Mouse (Mus musculus) intestine, embryonic 15.5 days (tissue): Measurements from ENCODE around the gene Flnb. TPM values are rescaled to one million over a fixed set of nuclear protein-coding genes. Genes with fewer than 3 reads are reported as not detected.

ENCODE experiments used
- ATAC-seq: fragments of 200-750 bp; cut with Nextera tagmentation; 2 replicates; pipeline ENCODE4 v1.8.0; 2017; ENCODE audit warnings: moderate TSS enrichment, moderate library complexity
- H3K27ac ChIP-seq: fragments of 300-500 bp; sonication (generic); 2 replicates; pipeline ENCODE4 v1.5.1; 2015; ENCODE audit warnings: mild to moderate bottlenecking, inconsistent platforms
- H3K27me3 ChIP-seq: fragments of 300-500 bp; sonication (generic); replicated peaks from 2 replicates; pipeline ENCODE4 v1.6.1; 2015; ENCODE audit warnings: inconsistent platforms
- H3K36me3 ChIP-seq: fragments of 300-500 bp; sonication (generic); 2 replicates; pipeline ENCODE4 v1.6.1; 2015; ENCODE audit warnings: inconsistent platforms
- H3K4me1 ChIP-seq: fragments of 300-500 bp; sonication (generic); replicated peaks from 2 replicates; pipeline ENCODE4 v1.6.1; 2015; ENCODE audit warnings: inconsistent platforms
- H3K4me2 ChIP-seq: fragments of 300-500 bp; sonication (generic); replicated peaks from 2 replicates; pipeline ENCODE4 v1.6.1; 2015; ENCODE audit warnings: mild to moderate bottlenecking, inconsistent platforms
- H3K4me3 ChIP-seq: fragments of 300-500 bp; sonication (generic); replicated peaks from 2 replicates; pipeline ENCODE4 v1.5.1; 2015; ENCODE audit warnings: inconsistent platforms
- H3K9ac ChIP-seq: fragments of 300-500 bp; sonication (generic); 2 replicates; pipeline ENCODE4 v1.6.1; 2015; ENCODE audit warnings: inconsistent platforms
- H3K9me3 ChIP-seq: fragments of 300-500 bp; sonication (generic); 2 replicates; pipeline ENCODE4 v1.6.1; 2016; ENCODE audit warnings: inconsistent platforms
- WGBS: fragments of 180-500 bp; shearing (Covaris S2); methylation state at CpG from one replicate; pipeline ENCODE4 v1.1.7; 2015; 5-methylcytosine and 5-hydroxymethylcytosine counted together
- polyA plus RNA-seq: library from polyadenylated mRNA; unstranded; fragments of >200 nt; fragmentation: Nextera tagmentation; extraction: Ambion mirVana; gene quantifications from 2 replicates; pipeline ENCODE4 v1.2.1, GENCODE M21; 2015

Gene Flnb
- polyA plus RNA-seq, 1 experiment from 2014 or later: 17.4 TPM

DNA sequence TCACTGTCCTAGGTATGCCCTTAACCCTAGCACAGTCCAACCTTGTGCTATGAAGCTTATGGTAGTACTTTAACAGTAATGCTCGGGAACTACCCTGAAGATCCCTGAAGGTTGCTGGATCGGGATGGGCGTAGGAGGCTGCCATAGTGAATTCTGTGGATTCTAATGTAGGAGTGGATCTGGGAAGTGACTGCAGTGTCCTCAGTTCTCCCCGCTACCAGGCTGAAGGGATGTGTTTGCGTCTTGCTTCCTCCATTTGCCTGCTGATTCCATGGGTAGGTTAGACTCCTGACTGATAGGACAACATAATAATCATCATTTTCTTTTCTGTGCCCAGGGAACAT lies 14.7 kb downstream of the Flnb start:
- H3K27ac ChIP-seq: no peak overlapping the region
- H3K4me2 ChIP-seq: no peak overlapping the region
- 0 out of 2 replicates have a peak, but pooled peaks cover 3% of the 10 kb centered on the region for H3K4me1 ChIP-seq
- no peaks in the 10 kb centered on the region for H3K9me3 ChIP-seq
- H3K27me3 ChIP-seq: no peaks in the 10 kb centered on the region
- H3K36me3 ChIP-seq: no peaks in the 10 kb centered on the region
- no peak for ATAC-seq
- H3K4me3 ChIP-seq: no peak overlapping the region
- no peak overlapping the region for H3K9ac ChIP-seq
- WGBS: 95% methylated on average over 5 of the region's 5 CpGs

DNA sequence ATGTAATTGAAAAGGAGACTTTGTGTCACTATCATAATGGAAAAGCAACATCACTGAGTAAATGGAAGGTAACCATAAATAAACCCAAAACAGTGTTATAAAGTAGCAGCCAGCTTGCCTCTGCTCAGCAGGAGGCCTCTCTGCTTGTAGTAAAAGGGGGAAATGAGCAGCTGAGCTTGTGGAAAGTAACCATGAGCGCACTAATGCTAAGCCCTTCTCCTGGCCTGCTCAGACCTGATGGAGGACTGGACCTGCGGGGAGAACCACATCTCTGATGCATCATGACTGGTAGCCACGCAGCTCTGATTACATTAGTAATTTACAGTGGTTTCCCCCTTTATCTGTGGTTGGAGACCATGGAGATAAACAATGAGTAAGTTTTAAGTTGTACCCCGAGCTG lies 15.7 kb downstream of the Flnb start:
- Histone ChIP-seq H3K4me2 (no peak overlapping the region), H3K4me1 (0 out of 2 replicates have a peak, but pooled peaks cover 3% of the 10 kb centered on the region), H3K36me3 (no peaks in the 10 kb centered on the region), H3K27ac (no peak overlapping the region), H3K9me3 (no peaks in the 10 kb centered on the region), H3K27me3 (no peaks in the 10 kb centered on the region), H3K4me3 (no peak overlapping the region), H3K9ac (no peak overlapping the region)
- WGBS: 73% methylated on average over 4 of the region's 4 CpGs
- no peak for ATAC-seq

DNA sequence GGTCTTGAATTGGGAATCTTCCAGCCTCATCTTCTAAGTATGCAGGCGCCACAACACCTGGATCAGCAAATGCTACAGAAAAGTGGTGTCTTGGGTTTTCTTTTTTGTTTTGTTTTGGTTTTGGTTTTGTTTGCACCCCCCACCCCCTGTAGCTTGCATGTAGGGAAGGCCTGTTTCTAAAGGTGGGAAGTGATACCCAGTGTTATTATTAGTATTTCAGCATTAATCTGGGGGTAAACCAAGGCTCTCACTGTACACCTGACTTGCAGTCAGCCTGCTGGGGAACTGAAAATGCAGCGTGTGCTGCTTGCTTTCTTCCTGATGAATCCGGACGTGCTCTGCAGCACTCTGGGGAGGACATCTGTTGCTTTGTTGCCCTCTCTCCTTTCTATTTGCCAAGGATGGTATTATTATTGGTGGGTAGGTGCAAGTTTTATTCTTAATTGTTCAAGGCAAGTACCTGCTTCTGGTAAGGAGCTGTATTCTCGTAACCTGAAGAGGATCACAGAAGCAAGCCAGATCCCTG lies 20.9 kb downstream of the Flnb start:
- H3K27ac ChIP-seq: no peak overlapping the region
- no peaks in the 10 kb centered on the region for H3K27me3 ChIP-seq
- no peaks in the 10 kb centered on the region for H3K9me3 ChIP-seq
- H3K4me1 ChIP-seq: peaks cover 15% of the 10 kb centered on the region
- 72% methylated on average over 5 of the region's 5 CpGs for WGBS
- no peaks in the 10 kb centered on the region for H3K36me3 ChIP-seq
- H3K9ac ChIP-seq: no peak overlapping the region
- H3K4me3 ChIP-seq: no peak overlapping the region
- ATAC-seq: no peak
- no peak overlapping the region for H3K4me2 ChIP-seq

DNA sequence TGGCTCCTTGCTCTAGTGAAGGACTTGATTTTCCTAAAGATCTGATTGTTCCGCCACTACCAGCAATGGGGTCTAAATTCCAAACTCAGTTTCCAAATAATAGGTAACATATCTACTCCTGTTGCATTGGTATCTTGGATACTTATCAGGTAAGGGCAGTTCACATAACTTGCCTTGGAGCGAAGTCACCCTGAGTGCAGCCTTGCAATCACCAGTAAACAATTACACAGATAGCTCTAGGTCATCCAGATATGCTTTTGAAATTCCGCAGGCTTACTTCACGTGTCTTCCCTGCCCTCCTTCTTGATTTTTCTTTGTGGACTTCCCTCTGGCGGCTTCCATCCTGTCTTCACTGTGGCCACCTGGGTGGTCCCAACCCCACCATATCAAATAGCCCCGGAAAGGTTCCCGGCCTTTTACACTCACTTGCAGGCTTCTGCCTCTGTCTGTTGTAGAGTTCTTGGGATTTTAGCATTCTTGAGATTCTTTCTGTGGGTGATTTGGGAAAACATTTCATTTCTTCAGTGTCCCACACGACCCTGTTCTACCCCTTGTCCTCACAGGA lies 22.3 kb downstream of the Flnb start:
- Histone ChIP-seq H3K36me3 (no peaks in the 10 kb centered on the region), H3K9me3 (no peaks in the 10 kb centered on the region), H3K27me3 (no peaks in the 10 kb centered on the region), H3K9ac (no peak overlapping the region), H3K27ac (no peak overlapping the region), H3K4me1 (peaks cover 15% of the 10 kb centered on the region), H3K4me3 (no peak overlapping the region), H3K4me2 (no peak overlapping the region)
- ATAC-seq: no peak
- 34% methylated on average over 8 of the region's 8 CpGs for WGBS

DNA sequence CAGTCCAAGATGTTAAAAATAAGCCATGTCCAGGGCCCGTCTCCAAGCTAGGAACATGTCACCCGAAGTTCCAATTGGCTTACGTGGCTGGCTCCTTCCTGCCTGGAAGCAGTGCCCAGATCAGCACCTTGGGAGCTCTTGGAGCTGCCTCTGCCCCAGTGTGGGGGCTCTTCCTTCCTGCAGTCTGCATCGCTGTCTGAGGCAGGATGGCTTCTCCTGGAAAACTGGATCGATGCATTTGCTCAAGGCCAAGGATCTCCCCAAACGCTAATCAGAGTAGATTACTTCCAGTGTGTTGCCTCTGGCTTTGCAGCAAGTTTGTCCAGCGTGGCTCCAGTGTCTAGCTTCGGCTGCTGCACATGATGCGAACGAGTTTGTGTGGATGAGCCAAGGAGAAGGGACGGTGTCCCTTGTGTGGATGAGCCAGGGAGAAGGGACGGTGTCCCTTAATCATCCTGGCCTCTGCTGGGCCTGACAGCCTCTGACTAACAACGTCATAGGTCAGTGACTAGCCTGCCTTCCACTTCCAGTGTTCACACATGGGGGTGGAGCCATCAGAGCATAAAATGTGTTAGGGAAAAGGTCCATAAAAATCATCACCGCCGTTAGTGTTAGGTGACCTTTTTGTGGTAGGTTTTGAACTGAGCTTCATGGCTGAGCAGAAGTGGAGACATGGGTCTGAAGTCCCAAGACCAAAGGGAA lies 25.0 kb downstream of the Flnb start:
- no peaks in the 10 kb centered on the region for H3K36me3 ChIP-seq
- H3K9me3 ChIP-seq: no peaks in the 10 kb centered on the region
- 53% methylated on average over 15 of the region's 15 CpGs for WGBS
- H3K27me3 ChIP-seq: no peaks in the 10 kb centered on the region
- H3K4me1 ChIP-seq: peaks cover 20% of the 10 kb centered on the region
- no peak overlapping the region for H3K9ac ChIP-seq
- ATAC-seq: peak; percentile 39; the same call in 1 of the 2 replicates
- no peak overlapping the region for H3K27ac ChIP-seq
- H3K4me3 ChIP-seq: no peak overlapping the region
- H3K4me2 ChIP-seq: no peak overlapping the region

DNA sequence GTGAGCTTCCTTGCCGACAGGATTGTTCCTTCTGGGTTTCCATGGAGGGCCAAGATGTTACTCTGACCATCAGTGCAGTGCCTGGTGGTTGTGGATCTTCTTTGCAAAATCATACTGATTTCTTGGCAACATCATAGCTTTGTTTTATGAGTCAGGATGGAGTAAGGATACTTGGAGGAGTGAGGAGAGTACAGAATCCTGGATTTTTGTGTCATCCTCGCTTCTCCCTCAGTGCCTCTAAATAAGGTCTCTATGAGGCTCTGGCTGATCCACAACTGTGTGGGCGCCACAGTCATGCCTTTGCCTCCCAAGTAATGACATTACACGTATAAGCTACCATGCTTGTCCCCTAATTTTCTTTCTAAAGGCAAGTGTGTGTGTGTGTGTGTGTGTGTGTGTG lies 28.9 kb downstream of the Flnb start:
- ATAC-seq: no peak
- 72% methylated on average over 4 of the region's 4 CpGs for WGBS
- no peak overlapping the region for H3K9ac ChIP-seq
- H3K27ac ChIP-seq: no peak overlapping the region
- no peak overlapping the region for H3K4me3 ChIP-seq
- H3K4me2 ChIP-seq: no peak overlapping the region
- peaks cover 25% of the 10 kb centered on the region for H3K4me1 ChIP-seq
- no peaks in the 10 kb centered on the region for H3K27me3 ChIP-seq
- H3K9me3 ChIP-seq: no peaks in the 10 kb centered on the region
- no peaks in the 10 kb centered on the region for H3K36me3 ChIP-seq

DNA sequence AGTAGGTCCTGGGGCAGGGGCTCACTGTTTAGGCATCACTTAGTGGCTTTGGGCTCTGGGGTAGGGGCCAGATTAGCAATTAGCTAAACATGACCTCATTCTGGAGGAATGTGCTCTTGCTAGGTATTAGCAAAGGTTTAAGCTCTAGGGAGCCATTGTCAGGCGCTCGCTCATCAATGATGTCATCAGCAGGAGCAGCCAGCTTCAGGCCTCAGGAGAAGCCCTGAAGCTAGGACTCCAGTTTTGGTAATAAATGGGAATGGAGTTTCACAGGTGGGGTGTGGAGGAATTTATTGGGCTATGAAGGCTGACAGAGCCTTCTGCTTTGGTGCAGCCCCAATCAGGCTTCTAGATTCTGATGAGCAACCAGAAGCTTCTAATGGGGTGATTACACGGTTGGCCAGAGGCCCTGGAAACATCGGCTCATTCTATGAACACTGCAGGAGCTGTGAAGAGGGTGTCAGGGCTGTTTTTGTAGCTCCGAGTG lies 30.0 kb downstream of the Flnb start:
- no peaks in the 10 kb centered on the region for H3K9me3 ChIP-seq
- no peak overlapping the region for H3K27ac ChIP-seq
- peaks cover 24% of the 10 kb centered on the region for H3K4me1 ChIP-seq
- ATAC-seq: peak; percentile 42; the same call in 1 of the 2 replicates
- no peak overlapping the region for H3K4me3 ChIP-seq
- H3K4me2 ChIP-seq: no peak overlapping the region
- no peak overlapping the region for H3K9ac ChIP-seq
- H3K27me3 ChIP-seq: no peaks in the 10 kb centered on the region
- no peaks in the 10 kb centered on the region for H3K36me3 ChIP-seq
- 36% methylated on average over 5 of the region's 5 CpGs for WGBS

DNA sequence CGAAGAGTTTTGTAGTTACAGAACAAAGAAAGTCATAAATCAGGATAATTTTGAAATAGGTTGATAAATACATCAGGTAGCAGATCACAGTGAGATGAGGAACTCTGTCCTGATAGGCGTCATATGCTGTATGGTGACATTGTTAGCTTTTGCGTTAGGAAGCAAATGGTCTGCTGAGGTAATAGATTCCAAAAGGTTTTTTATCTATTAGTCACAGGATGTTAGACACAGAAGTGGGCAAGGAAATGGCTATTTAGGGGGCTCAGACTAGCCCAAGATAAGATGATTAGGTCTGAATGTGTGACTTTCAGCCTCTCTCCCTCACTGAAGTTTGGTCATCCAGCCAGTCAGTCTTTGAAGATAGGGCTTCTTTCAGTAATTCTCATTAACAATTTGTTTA lies 33.2 kb downstream of the Flnb start:
- Histone ChIP-seq H3K27me3 (no peaks in the 10 kb centered on the region), H3K4me2 (no peak overlapping the region), H3K4me1 (peaks cover 36% of the 10 kb centered on the region), H3K9me3 (no peaks in the 10 kb centered on the region), H3K9ac (no peak overlapping the region), H3K27ac (no peak overlapping the region), H3K36me3 (no peaks in the 10 kb centered on the region), H3K4me3 (no peak overlapping the region)
- ATAC-seq: no peak
- 47% methylated on average over 3 of the region's 3 CpGs for WGBS

DNA sequence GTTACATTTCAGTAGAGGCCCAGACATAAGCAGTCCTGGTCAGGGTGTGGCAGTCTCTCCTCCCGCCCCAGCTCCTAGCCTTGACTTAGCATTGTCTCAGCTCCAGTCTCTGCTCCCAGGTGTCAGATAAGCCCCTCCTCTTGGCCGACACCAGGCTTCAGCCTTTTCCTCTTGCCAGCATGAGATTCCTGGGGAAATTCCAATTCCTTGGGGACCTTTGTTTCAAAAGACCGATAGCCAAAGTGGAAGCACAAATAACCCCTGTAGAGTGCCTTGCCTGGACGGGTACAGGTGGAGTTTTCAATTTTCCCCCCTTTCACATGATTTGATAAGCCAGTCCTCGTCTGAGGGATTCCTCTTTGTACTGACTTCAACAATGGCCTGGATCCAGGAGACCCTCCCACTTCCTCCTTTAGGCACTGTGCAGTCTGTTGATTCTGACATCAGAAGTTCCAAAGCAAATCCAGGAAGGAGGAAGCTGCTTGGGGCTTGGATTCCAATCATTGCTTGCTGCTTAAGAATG lies 33.8 kb downstream of the Flnb start:
- no peaks in the 10 kb centered on the region for H3K27me3 ChIP-seq
- peak overlapping the region; percentile 63 for H3K27ac ChIP-seq
- WGBS: 19% methylated on average over 5 of the region's 5 CpGs
- no peak overlapping the region for H3K9ac ChIP-seq
- H3K9me3 ChIP-seq: no peaks in the 10 kb centered on the region
- H3K36me3 ChIP-seq: no peaks in the 10 kb centered on the region
- ATAC-seq: peak; percentile 80
- peaks cover 36% of the 10 kb centered on the region for H3K4me1 ChIP-seq
- peak overlapping the region; percentile 36 for H3K4me2 ChIP-seq
- no peak overlapping the region for H3K4me3 ChIP-seq

DNA sequence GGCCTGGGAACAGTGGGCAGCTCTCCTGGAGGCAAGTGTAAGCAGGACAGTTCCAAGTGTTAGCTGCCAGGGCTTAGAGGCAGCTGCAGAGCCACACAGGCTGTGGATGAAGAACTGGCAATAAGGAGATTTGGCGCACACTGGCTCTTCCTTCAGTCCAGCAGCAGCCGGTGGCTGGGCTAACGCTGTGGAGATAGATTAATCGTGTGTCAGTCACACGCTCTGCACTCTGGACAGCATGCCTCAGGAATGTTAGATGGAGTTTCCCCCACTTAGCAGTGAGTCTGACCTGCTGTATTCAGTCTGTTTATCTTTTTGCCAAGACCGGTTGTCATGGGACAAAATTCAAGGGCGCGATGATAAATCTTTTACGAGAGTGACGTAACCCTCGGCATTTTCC lies 35.9 kb downstream of the Flnb start:
- no peaks in the 10 kb centered on the region for H3K36me3 ChIP-seq
- 0 out of 2 replicates have a peak overlapping the region, but pooled peaks have one; percentile 12 for H3K4me2 ChIP-seq
- 7% methylated on average over 11 of the region's 11 CpGs for WGBS
- peaks cover 27% of the 10 kb centered on the region for H3K4me1 ChIP-seq
- no peak overlapping the region for H3K9ac ChIP-seq
- H3K9me3 ChIP-seq: no peaks in the 10 kb centered on the region
- H3K4me3 ChIP-seq: no peak overlapping the region
- ATAC-seq: peak; percentile 82
- H3K27me3 ChIP-seq: no peaks in the 10 kb centered on the region
- peak overlapping the region; percentile 41 for H3K27ac ChIP-seq

DNA sequence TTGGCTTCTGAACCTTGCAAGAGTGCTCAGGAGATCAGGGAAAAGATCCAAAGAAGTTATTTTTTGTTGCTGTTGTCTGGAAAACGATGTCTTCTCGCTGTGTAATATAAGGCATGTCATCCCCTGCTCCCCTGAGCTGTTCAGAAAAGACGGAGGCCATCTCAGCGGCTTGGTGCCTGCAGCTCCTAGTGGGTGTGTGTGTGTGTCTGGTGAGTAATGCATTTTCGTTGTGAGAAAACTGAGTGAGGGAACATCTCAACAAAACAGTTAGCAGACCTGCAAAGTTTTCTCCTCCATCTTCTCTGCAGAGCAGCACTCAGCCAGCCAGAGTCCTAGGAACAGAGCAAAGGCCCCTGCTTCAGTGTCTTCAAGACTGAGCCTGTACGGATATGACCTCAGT lies 36.6 kb downstream of the Flnb start:
- H3K4me3 ChIP-seq: no peak overlapping the region
- no peak for ATAC-seq
- 57% methylated on average over 6 of the region's 6 CpGs for WGBS
- H3K4me2 ChIP-seq: no peak overlapping the region
- H3K27me3 ChIP-seq: no peaks in the 10 kb centered on the region
- H3K9ac ChIP-seq: no peak overlapping the region
- H3K27ac ChIP-seq: 0 out of 2 replicates have a peak overlapping the region, but pooled peaks have one; percentile 8
- H3K4me1 ChIP-seq: peaks cover 27% of the 10 kb centered on the region
- no peaks in the 10 kb centered on the region for H3K9me3 ChIP-seq
- no peaks in the 10 kb centered on the region for H3K36me3 ChIP-seq

DNA sequence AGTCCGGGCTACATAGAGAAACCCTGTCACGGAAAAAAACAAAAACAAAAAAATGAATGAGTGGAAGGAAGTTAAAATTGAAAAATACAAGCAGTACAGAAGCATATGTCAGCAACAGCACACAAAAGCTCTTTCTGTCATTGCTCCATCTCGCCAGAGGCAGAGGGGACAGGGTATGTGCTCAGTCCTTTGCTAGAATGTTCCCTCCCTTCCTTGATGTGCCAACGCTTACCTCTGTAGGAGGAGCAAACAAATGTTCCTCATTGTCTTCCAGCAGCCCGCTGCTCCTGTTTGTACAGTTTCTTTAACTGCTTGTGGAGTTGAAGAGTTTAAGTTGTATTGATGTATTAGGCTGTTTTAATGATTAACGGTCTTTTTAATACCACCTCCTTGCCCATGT lies 37.3 kb downstream of the Flnb start:
- 63% methylated on average over 6 of the region's 6 CpGs for WGBS

More for the DNA sequence above, 37.3 kb downstream of the Flnb start:
- H3K27me3 ChIP-seq: no peaks in the 10 kb centered on the region
- H3K9ac ChIP-seq: no peak overlapping the region
- no peaks in the 10 kb centered on the region for H3K36me3 ChIP-seq
- H3K4me1 ChIP-seq: peaks cover 27% of the 10 kb centered on the region
- ATAC-seq: no peak
- H3K4me2 ChIP-seq: no peak overlapping the region
- no peak overlapping the region for H3K4me3 ChIP-seq
- no peaks in the 10 kb centered on the region for H3K9me3 ChIP-seq
- no peak overlapping the region for H3K27ac ChIP-seq
